Mouse (Mus musculus) heart, postnatal 10 days (tissue): ENCODE measurements at regions not wholly inside any gene's neighbourhood (a gene's known extent, or its start where the extent isn't known, plus 50 kb on each side); places are given as distances from the start of the nearest gene placed in this dataset.

Experiments used
- DNase-seq, 2 experiments: peaks; one replicate each; pipeline ENCODE4 v3.0.0; 2021
- intact Hi-C: fragments of 180-260 bp; cut with DNase I; formaldehyde crosslinking; loops from one replicate; pipeline ENCODE4 v1.15.1; 2025

DNA sequence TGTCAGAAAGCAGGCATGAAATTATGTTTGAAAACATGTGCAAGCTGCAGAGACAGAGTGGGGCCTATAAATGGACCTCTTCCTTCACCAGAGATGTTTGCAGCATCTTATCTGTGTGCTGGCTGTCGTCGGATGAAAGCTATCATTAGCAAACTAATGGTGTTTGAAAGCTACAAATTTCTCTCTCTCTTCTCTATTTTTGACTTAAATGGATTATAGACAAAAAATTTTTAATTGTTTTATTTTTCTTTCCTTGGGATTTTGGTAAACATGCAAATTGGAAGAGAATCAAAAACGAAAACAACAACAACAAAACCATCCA, 236.9 kb upstream of the Npvf start:
- intact Hi-C loops, result no loop called here

DNA sequence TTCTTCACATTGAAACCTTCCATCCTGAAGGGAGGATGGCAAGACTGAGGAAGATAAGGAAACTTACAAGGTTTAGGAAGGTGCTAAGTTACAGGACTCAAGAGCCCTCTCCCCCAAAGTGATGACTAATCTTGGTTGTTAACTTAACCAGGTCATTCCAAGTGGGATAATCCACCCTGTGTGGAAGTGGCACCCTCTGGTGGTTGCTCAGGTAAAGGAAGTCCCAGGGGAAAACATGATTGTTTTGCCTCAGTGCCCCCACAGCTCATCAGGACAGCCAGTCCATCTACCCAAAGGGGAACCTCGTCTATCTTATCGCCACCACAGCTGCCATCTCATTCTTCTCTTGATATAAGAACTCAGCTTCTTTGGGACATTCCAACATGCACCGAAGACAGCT, 244.6 kb upstream of the Npvf start:
- intact Hi-C loops, result no loop called here
- DNase-seq, result no peak

More for the DNA sequence above, 236.9 kb upstream of the Npvf start:
- no peak for DNase-seq

DNA sequence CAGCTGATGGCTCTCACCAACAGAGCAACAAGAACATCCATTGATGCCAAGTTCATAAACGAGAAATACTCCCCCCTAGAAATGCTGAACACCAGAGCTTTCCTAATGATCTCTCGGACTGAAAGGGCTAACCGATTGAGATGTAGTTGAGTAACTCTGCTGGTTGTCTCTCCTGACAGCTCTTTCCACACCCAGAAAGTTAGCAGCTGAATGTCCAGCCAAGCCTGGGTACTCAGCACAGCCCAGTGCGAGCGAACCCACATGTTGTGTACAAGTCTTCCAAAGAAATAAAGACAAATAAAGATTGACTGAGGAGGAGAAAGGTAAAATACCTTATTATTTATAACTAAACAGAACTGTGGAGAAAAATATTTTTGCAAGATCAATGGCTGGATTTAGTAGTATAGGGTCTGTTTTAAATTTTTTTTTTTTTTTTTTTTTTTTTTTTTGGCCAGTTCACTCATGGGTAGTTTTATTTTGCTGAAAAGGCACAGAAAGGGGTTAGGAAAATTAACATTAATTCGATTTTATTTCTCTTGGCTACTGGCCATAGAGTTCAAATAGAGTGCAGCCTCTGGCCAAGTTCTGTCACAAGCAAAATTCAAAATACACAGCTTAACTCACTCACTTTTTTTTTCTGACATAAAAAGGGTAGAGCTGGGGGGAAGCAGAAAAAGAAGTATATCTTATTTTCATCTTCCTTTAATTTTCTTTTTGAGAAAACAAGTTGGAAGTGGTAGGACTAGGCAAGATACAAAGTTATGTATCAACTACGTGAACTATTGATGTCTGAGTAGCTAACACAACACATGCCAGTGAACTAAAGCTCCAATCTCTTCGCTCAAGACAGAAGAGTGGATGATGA, 261.2 kb upstream of the Npvf start:
- no peak for DNase-seq
- intact Hi-C loops, result no loop called here

DNA sequence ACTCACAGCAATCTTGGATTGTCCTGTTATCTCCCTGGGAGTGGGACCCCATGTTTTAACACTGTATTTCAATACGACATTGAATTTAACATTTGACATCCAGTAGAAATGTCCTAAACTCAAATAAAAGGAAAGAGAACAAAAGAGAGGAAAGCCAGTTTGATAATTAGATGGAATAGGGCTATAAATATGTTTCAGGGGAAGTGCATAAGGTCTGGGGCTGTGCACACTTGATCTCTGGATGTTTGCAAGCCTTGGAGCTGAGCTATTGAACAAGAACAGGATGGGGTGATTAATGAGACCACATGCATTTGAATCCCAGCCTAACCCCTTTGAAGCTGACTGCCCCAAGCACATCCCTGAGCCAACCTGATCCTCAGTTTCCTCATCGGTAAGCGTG, 264.0 kb upstream of the Npvf start:
- no peak for DNase-seq
- intact Hi-C loops, result no loop called here

DNA sequence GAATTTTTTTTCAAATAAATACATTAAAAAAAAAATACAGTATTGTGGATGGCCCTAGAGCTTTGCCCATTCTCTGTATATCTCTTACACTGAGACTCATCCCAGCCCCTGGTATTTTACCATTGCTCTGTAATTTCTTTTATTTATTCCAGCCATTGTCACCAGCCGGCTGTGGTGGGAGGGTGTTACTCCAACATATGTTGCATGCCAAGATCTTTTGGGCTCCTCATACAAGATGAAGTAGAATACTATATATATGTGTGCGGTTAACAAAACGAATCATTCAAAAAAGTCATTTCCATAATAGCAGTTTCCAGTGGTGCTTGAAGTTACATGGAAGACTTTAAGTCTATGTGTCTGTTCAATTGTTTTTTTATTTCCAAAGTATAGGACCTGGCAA, 268.0 kb upstream of the Npvf start:
- DNase-seq, result no peak
- intact Hi-C loops, result no loop called here

DNA sequence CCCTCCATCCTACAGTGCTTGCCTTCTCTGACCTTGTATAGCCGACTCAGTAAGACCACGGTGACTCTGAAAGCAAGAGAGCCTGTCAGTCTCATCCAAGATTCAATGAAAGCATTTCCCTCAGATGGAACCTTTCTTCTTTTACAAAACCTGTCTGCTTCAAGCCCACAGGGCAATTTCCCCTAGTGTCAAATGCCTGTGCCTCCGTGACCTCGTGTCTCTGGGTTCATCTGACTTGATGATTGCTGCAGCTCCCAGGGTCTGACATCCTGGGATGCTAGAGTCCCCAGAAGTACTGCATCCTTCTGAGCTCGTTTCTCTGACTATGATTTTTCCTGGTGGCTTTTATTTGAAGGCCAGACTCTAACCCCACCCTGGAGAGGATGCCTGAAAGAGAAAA, 270.3 kb upstream of the Npvf start:
- intact Hi-C loops, result no loop called here
- no peak for DNase-seq

DNA sequence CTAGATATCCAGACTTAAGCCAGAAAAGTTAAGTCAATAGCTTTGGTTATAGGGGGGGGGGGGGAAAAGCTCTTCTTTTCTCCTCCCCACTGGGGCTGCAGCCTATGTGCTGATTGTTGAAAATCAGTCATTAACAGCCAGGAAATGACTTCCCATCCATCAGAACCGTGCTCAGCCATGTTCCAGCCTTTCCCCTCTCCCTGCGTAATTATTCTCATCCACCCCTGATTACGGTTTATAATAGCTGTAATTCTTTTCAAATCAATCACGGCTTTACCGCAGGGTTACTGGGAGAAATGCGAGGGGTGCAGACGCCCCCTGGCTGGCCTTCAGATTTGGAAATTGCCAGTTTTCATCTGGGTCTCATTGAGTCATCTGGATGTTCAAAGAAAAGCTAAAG, 270.8 kb upstream of the Npvf start:
- intact Hi-C loops, result no loop called here
- DNase-seq, result no peak

DNA sequence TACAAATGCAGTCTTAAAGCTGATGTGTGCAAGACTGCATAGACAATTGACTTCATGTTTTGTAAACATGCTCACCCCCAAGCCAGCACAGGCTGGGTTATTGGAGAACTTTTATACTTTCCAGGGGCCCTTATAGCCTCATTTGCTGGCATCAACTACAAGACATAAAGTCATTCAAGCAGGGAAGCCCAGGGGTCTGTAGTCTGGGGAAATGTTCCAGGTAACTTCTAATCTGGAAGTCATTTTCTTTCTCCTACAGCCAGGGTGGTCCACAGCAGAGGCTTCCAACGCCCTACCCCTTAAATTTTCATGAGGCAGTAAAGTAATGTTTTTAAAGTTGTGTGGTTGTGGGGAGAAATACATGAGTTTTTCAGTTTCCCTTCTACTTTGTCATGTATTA, 272.1 kb upstream of the Npvf start:
- no peak for DNase-seq
- intact Hi-C loops, result no loop called here

DNA sequence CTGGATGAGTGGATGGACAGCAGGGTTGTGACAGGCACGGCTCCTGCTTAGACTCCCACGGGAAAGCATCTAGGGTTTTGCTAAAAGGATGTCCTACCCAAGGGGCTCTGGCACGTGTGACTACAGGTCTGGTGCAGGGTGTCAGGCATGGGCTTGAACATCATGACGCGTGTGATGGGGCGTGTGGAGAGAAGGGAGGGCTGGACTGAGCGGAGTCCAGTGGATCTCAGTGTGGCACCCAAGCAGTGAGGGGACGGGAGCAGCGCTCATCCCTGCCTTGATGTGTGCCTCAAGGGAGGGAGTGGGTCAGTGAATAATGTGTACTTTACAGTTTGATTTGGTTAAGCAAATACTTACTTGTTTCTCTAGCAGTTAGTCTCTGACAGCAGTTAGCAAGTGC, 275.3 kb upstream of the Npvf start:
- no peak for DNase-seq
- intact Hi-C loops, result no loop called here

DNA sequence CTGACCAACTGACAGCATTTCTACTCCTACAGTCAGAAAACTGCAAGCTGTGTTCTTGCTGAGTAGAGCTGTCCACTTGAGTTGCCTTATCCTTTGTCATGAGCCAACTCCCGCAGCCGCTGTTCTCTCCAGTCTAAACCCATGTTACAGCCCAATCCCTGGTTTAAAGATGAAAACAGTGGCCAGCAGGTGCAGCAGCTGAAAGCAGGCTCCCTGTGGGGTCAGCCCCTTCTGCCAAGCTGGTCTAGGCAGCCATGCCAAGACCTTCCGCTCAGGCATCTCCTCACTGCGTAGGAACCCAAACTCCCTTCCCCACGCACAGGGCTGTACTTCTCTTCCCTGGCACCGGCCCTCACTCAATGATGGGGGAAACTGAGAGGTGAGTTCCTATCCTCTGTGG, 279.3 kb upstream of the Npvf start:
- no peak for DNase-seq
- intact Hi-C loops, result no loop called here

DNA sequence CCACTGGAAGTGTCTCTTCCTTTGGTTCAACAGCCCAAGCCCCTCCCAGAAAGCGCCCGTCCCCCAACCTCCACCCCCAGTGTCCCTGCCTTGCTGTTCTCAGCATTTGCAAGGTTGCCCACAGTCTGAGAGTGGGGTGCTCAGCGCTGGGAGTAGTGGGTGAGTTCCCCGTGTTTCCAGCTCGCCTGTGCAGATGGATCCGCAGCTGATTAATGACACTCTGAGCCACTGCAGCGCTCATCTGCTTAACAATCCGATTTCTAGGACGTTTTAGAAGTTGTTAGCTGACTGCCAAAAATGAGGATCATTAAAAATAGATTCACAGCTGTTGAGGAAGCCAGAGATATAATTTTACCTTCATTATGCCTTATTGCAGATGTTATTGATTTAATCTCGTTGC, 280.0 kb upstream of the Npvf start:
- intact Hi-C loops, result no loop called here

DNA sequence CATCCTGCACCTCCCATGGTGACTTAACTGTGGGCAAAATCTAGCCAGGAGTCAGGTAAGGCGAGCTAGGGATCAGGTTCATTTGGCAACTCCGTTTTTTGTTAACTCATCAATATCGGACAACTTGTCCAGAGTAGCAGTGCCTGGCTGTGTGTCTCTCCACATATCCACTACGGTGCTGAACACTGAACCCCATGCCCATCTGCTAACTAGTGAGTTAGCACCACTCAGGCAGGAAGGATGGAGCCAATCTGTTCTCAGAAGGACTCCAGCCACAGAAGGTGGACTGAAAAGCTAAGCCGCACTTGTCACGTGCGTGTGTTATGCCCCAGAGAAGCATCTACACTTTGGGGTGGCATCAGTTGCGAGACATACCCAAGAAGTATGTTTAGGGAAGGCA, 282.1 kb upstream of the Npvf start:
- DNase-seq, result no peak
- intact Hi-C loops, result no loop called here

More for the DNA sequence above, 280.0 kb upstream of the Npvf start:
- DNase-seq, result no peak

DNA sequence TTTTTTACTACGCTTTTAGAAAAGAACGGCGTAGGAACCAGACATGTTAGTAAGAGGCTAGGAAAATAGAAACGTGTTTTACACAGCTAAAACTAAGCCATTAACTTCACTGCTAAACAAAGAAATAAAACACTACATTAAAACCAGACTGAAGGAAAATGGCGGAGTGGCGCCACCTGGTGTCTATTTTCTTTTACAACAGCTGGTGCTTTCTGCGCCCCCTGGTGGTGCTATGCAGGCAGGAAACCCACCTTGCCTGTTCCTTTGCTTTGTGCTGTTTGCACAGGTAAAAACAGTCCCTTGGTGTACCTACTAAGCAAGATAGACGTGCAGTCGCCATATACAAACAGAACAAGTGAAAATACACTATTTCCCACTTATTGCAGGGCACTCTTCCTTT, 282.9 kb upstream of the Npvf start:
- intact Hi-C loops, result loop anchor here (1.0 kb wide), 2 partner anchors 129 to 258 kb away; no protein-coding TSS in a partner anchor
- DNase-seq, result peak; percentile 74 to 90

DNA sequence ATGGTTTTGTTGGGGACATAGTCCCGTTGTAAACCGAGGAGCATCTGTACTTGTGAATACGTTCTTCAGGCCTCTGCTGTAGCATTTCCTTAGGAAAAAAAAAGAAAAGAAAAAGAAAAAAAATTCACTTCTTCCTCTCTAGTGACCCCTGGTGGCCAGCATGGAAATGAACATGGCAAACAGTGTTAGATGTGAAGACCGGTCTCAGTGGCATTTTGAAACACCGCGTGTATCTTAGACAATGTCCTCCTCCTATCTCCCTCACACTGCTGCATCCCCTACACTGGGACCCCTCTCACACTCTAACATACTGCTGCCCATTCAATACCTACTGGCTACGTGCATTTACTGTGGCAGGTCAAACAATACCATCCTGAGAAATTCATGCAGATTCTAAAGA, 284.6 kb upstream of the Npvf start:
- peak; percentile 46 to 70 for DNase-seq
- intact Hi-C loops, result loop anchor here (1.0 kb wide), 1 partner anchor 229 kb away; no protein-coding TSS in a partner anchor

DNA sequence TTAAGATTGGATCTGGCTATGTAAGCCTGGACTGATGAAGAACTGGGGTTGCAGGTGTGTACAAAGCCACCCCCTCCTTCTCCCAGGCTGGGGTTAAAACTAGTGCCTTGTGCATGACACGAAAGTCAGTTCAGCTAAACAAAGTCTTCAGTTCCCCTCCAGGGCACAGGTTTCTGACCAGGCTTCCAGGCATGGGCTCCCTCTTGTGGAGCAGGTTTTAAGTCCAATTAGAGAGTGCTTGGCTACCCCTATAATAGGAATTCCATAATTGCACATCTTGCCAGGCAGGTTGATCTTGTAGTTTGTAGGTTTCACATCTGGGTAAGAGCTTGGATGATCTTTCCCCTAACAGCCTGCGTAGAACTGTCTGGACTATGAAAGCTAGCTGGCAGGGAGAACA, 285.2 kb upstream of the Npvf start:
- peak; percentile 24 to 35 for DNase-seq
- intact Hi-C loops, result loop anchor here (1.0 kb wide), 1 partner anchor 229 kb away; no protein-coding TSS in a partner anchor

DNA sequence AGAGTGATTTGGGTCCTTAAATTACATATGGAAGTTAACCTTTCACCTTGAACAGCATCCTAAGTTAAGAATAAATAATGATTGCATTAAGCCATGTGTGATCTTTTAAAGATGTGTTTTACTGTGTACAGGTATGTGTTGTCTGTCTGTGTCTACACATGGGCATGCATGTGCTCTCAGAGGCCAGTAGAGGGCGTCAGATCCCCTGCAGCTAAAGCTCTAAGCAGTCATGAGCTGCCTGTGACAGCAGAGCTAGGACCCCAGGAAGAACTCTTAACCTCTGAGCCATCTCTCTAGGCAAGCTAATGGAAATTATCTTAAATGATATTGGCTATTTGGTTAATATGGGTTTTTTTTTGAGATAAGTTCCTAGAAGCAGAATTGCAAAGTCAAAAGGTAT, 285.9 kb upstream of the Npvf start:
- intact Hi-C loops, result loop anchor here (5.0 kb wide), 3 partner anchors 37 to 142 kb away; no protein-coding TSS in a partner anchor
- no peak for DNase-seq

DNA sequence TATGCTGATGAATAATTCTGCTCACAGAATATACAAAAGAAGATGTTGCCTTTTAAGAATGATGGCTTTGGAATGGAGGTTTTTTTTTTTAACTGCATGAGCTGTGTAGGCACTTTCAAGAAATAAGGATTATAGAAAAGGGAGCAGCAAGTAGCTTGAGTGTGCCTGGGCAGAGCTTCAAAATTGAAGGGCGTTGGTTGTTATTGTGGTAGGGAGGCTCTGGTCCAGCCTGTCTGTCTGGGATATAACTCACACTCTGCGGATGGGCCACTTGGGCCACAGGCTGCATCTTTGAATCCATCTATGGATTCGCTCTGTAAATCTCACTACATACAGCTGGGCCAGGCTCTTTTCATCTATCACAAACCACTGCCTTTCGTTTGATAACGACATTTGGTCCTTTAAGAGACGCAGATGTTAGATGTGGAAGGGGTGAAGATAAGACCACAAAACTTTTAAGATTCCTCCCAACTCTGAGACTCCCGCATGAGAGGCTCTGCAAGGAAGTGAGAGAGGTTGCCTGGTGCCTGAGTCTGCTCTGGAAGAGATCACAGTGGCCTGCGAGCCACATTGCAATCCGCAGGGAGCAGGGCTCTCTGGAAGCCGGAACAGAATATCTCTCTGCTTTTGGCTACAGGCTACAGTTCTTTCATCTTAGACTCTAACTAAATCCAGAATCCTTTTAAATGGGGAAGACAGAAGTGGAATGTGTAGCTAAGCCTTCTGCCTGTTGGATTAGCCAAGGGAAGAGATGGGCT, 286.6 kb upstream of the Npvf start:
- peak; percentile 45 to 55 for DNase-seq
- intact Hi-C loops, result loop anchor here (5.0 kb wide), 3 partner anchors 36 to 141 kb away; no protein-coding TSS in a partner anchor

DNA sequence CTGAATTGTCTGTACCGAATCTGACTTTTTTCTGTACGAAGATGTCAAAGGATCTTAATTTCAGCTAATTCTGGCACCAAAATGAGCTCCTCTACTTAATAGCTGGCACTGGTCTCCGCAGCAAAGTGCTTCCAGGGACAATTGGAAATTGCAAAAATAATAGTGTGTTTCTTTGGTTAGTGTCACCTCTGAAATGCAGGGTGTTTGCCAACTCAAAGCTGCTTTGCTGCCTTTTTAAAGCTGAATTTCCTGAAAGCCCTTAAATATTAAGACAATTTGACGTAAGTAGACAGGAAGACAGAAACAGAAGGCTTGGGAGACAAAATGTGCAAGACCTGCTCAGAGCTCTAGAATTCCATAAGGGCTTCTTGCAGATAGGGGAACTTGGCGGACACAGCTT, 288.5 kb upstream of the Npvf start:
- peak in 1 of 2 experiments; percentile 8 for DNase-seq
- intact Hi-C loops, result loop anchor here (5.0 kb wide), 3 partner anchors 35 to 140 kb away; no protein-coding TSS in a partner anchor

DNA sequence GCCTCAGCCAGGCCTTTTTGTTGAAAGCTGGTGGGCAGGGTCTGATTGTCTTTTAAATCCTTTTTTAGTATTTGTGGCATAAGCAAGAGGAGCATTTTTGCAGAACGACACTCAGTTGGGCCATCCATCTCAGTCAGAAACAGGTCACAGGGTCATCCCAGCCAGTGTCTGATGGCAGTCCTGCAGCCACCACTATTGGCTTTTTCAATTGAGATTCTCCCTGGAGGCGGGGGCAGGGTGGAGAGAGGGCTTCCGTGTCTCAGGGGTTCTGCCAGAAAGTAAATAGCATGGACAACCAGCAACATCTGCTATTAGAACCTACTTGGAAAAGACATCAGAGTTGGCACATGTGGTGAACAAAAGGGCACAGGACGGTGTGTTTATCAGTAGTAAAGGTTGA, 293.8 kb upstream of the Npvf start:
- no peak for DNase-seq
- intact Hi-C loops, result no loop called here

DNA sequence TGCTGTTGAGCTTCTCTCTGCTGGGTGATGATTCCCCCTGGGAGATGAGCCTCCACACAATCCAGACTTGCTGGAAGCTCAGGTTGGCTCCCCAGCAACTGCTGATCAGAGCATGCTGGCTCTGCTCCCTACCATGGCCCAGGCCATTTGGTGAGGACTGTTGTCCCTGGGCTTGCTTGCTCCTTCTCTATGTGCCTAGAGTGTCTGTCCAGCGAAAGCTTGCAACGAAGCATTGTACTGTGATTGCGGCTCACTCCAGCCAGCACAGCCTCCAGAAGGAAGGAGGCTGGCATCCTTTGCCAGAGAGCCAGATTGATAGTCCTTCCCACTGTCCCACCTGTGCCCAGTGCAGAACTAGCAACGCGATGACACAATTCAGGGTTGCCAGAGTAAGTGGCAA, 295.1 kb upstream of the Npvf start:
- intact Hi-C loops, result no loop called here
- no peak for DNase-seq

DNA sequence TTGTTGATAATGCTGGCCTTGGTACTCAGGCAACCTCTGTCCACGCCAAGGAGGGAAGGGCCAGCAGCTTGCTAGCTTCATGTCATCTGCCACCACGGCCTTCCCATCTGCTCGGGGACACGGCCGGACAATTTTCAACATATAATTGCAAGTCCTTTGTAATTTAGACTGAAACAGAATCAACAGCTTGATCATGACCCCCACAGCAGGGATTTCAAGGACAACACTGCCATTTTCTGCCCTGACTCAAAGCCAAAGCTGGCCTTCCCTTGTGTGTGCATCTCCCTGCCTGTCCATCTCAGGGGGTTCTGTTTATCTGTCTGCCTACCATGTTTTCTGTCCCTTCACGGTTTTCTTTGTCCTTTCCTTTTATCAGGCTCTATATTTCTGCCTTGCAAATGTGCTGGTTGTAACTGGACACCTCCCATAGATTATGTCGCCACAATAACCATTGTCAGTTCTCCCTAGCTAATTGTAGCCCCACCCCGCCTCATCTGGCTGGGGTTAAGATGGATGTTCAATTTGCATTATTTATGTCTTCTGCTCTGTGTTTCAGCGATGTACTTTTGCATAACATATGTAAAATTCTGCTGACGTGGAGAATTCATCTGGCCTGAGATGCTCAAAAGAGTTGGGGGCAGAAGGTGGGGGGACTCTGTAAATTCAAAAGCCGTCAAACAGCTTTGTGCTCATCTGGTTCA, 295.8 kb upstream of the Npvf start:
- intact Hi-C loops, result no loop called here

More for the DNA sequence above, 295.8 kb upstream of the Npvf start:
- no peak for DNase-seq
